Mouse (Mus musculus): Measurements from ENCODE around the gene Wnt3. TPM values are rescaled to one million over a fixed set of nuclear protein-coding genes. Genes with fewer than 3 reads are reported as not detected.

Wnt3 gene
- polyA plus RNA-seq, 1 experiment from 2014 or later = 6.6 TPM

DNA sequence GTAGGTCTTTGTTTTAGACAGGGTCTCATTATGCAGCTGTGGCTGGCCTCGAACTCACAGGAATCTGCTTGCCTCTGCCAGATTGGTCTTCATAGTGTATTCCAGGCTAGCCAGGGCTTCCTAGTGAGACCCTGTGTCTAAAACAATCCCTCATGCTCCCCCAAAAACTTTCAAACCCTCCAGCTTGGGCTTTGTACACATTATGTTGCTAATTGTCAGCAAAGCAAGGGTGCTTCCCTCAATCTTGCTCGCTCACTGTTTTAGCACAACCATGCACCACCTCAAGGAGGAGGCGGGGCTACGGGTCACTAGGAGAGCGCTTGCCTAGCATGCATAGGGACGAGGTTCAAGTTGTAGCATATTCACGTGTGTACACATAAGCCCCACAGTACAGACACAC lies 54.9 kb downstream of the Wnt3 start:
- Histone ChIP-seq H3K4me2 (no peak overlapping the region), H3K27me3 (no peaks in the 10 kb centered on the region), H3K9ac (no peak overlapping the region), H3K4me3 (replicated peaks) (no peak overlapping the region), H3K4me1 (peaks cover 25% of the 10 kb centered on the region), H3K27ac (no peak overlapping the region), H3K36me3 (replicated peaks) (peaks cover 32% of the 10 kb centered on the region), H3K9me3 (no peaks in the 10 kb centered on the region)
- WGBS = 86% methylated on average over 7 of the region's 7 CpGs
- ATAC-seq (ENCODE audit: low FRiP score) = no peak

- H3K27ac ChIP-seq = no peak overlapping the region
- no peaks in the 10 kb centered on the region for H3K9me3 ChIP-seq
- WGBS = 69% methylated on average over 4 of the region's 4 CpGs
- peaks cover 25% of the 10 kb centered on the region for H3K36me3 ChIP-seq (replicated peaks)
- H3K4me3 ChIP-seq (replicated peaks) = no peak overlapping the region
- peaks cover 25% of the 10 kb centered on the region for H3K4me1 ChIP-seq
- H3K9ac ChIP-seq = no peak overlapping the region
- no peak for ATAC-seq (ENCODE audit: low FRiP score)
- no peak overlapping the region for H3K4me2 ChIP-seq
- no peaks in the 10 kb centered on the region for H3K27me3 ChIP-seq
These were observed 56.0 kb downstream of the Wnt3 start for GRCm38 (mm10) chr11:103829956-103830355.

DNA sequence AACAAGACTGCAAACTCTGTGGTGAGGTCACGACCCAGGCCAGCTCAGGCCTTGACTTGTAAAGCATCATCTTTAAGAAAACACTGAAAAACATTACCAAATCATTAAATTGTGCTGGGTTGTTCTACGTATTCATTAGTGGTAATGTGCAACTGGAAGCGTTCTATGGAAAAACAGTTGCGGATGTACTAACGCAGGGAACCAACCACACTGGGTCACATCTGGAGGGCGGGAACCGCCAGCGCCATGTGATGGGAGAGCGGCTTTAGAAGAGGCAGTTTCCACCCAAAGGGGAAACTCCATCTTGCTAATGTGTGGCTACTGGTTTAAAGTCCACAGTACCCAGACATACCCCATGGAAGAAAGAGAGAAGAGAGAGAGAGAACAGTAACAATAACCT lies 56.5 kb downstream of the Wnt3 start:
- 71% methylated on average over 9 of the region's 9 CpGs for WGBS
- no peak overlapping the region for H3K9ac ChIP-seq
- no peak for ATAC-seq (ENCODE audit: low FRiP score)
- H3K4me3 ChIP-seq (replicated peaks) = no peak overlapping the region
- peaks cover 20% of the 10 kb centered on the region for H3K36me3 ChIP-seq (replicated peaks)
- H3K27ac ChIP-seq = no peak overlapping the region
- peaks cover 25% of the 10 kb centered on the region for H3K4me1 ChIP-seq
- H3K27me3 ChIP-seq = no peaks in the 10 kb centered on the region
- H3K4me2 ChIP-seq = no peak overlapping the region
- H3K9me3 ChIP-seq = no peaks in the 10 kb centered on the region

- no peak for ATAC-seq (ENCODE audit: low FRiP score)
- no peak overlapping the region for H3K4me3 ChIP-seq (replicated peaks)
- H3K27me3 ChIP-seq = no peaks in the 10 kb centered on the region
- H3K9ac ChIP-seq = no peak overlapping the region
- H3K4me2 ChIP-seq = no peak overlapping the region
- peaks cover 25% of the 10 kb centered on the region for H3K4me1 ChIP-seq
- peaks cover 12% of the 10 kb centered on the region; the same call in 1 of the 2 replicates for H3K36me3 ChIP-seq (replicated peaks)
- 69% methylated on average over 3 of the region's 3 CpGs for WGBS
- H3K9me3 ChIP-seq = no peaks in the 10 kb centered on the region
- no peak overlapping the region for H3K27ac ChIP-seq
These were observed 57.8 kb downstream of the Wnt3 start for GRCm38 (mm10) chr11:103831766-103832165.

GRCm38 (mm10) chr11:103832331-103832730 lies 58.4 kb downstream of the Wnt3 start:
- Histone ChIP-seq H3K4me3 (replicated peaks) (no peak overlapping the region), H3K36me3 (replicated peaks) (peaks cover 8% of the 10 kb centered on the region; the same call in 1 of the 2 replicates), H3K4me1 (peaks cover 25% of the 10 kb centered on the region), H3K27ac (no peak overlapping the region), H3K9ac (no peak overlapping the region), H3K4me2 (no peak overlapping the region), H3K27me3 (no peaks in the 10 kb centered on the region), H3K9me3 (no peaks in the 10 kb centered on the region)
- ATAC-seq (ENCODE audit: low FRiP score) = no peak
- WGBS = 82% methylated on average over 4 of the region's 4 CpGs

- H3K36me3 ChIP-seq (replicated peaks) = no peaks in the 10 kb centered on the region
- no peaks in the 10 kb centered on the region for H3K27me3 ChIP-seq
- no peaks in the 10 kb centered on the region for H3K9me3 ChIP-seq
- H3K4me1 ChIP-seq = peaks cover 22% of the 10 kb centered on the region
- no peak overlapping the region for H3K4me2 ChIP-seq
- WGBS = 91% methylated on average over 2 of the region's 2 CpGs
- H3K4me3 ChIP-seq (replicated peaks) = no peak overlapping the region
- no peak overlapping the region for H3K27ac ChIP-seq
- H3K9ac ChIP-seq = no peak overlapping the region
- ATAC-seq (ENCODE audit: low FRiP score) = no peak
These were observed 65.0 kb downstream of the Wnt3 start for GRCm38 (mm10) chr11:103838955-103839354.

DNA sequence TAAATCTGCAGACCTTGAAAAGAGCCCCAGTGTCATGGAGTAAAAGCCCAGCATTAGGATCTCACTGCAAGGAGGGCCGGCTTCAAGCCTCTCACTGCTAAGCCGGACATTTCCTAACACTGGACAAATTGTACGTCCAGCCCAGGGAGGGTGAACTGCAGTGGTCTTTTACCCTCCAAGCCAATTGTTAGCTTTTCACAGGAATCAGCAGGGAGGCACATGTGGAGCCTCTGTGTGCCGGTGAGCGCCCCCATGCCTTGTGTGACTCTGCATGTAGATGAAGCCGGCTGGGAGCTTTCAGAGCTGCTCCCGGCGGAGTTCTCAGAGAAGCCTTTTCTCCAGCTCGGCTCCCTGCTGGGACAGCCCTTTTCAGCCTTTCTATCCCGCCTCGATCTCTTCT lies 66.9 kb downstream of the Wnt3 start:
- ATAC-seq (ENCODE audit: low FRiP score) = peak; percentile 91
- peaks cover 22% of the 10 kb centered on the region for H3K4me1 ChIP-seq
- H3K36me3 ChIP-seq (replicated peaks) = peaks cover 4% of the 10 kb centered on the region; the same call in 1 of the 2 replicates
- H3K27ac ChIP-seq = peak overlapping the region; percentile 88
- no peaks in the 10 kb centered on the region for H3K9me3 ChIP-seq
- no peak overlapping the region for H3K9ac ChIP-seq
- no peaks in the 10 kb centered on the region for H3K27me3 ChIP-seq
- H3K4me2 ChIP-seq = peak overlapping the region; percentile 42
- H3K4me3 ChIP-seq (replicated peaks) = no peak overlapping the region
- under 1% methylated on average over 11 of the region's 11 CpGs for WGBS

- Histone ChIP-seq H3K27ac (no peak overlapping the region), H3K27me3 (no peaks in the 10 kb centered on the region), H3K36me3 (replicated peaks) (peaks cover 7% of the 10 kb centered on the region; the same call in 1 of the 2 replicates), H3K9ac (no peak overlapping the region), H3K9me3 (no peaks in the 10 kb centered on the region), H3K4me3 (replicated peaks) (no peak overlapping the region), H3K4me2 (no peak overlapping the region), H3K4me1 (peaks cover 13% of the 10 kb centered on the region)
- WGBS = 92% methylated on average over 11 of the region's 11 CpGs
- no peak for ATAC-seq (ENCODE audit: low FRiP score)
These were observed 74.3 kb downstream of the Wnt3 start for GRCm38 (mm10) chr11:103848287-103848686.

GRCm38 (mm10) chr11:103852590-103853283 lies 78.8 kb downstream of the Wnt3 start:
- H3K36me3 ChIP-seq (replicated peaks) = peaks cover 2% of the 10 kb centered on the region; the same call in 1 of the 2 replicates
- 40% methylated on average over 16 of the region's 16 CpGs for WGBS
- ATAC-seq (ENCODE audit: low FRiP score) = no peak
- peak overlapping the region; percentile 75 for H3K27ac ChIP-seq
- H3K4me2 ChIP-seq = no peak overlapping the region
- no peaks in the 10 kb centered on the region for H3K9me3 ChIP-seq
- no peak overlapping the region for H3K9ac ChIP-seq
- H3K27me3 ChIP-seq = peaks cover 4% of the 10 kb centered on the region; the same call in 1 of the 2 replicates
- peaks cover 28% of the 10 kb centered on the region for H3K4me1 ChIP-seq
- no peak overlapping the region for H3K4me3 ChIP-seq (replicated peaks)

DNA sequence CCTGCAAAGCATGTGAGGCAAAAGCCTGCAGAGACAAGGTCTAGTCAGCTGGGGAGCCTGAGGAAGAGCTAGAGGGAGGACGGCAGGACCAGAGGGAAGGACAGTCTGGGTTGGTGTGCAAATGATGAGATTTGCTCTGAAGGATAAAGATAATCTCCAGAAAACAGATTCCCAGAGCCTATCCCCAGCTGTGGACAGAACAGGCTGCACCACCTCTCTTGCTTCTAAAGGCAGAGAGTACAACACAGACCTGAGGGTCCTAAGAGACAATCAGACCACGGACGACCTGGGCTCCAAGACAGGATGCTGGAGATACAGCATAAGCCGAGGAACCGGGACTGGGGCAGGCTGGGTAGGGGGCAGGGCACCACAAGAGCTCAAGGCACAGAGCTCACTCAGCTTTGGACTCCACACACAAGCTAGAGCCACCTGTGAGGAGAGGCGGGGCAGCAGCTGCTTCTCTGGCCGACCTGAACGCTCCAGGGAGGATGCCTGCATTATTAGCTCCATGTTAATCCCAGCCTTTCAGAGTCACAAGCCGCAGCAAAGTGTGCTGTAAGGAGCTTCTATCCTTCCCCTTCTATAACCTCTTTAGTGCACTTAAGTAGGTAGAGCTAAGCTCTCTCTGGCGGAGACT lies 79.5 kb downstream of the Wnt3 start:
- 11% methylated on average over 10 of the region's 10 CpGs for WGBS

GRCm38 (mm10) chr11:103854294-103854693 lies 80.3 kb downstream of the Wnt3 start:
- H3K4me3 ChIP-seq (replicated peaks) = no peak overlapping the region
- no peaks in the 10 kb centered on the region for H3K9me3 ChIP-seq
- H3K36me3 ChIP-seq (replicated peaks) = peaks cover 12% of the 10 kb centered on the region
- ATAC-seq (ENCODE audit: low FRiP score) = 0 out of 2 replicates have a peak, but pooled peaks have one; percentile 53
- peak overlapping the region; percentile 17; the same call in 1 of the 2 replicates for H3K4me2 ChIP-seq
- peaks cover 4% of the 10 kb centered on the region; the same call in 1 of the 2 replicates for H3K27me3 ChIP-seq
- WGBS = 15% methylated on average over 9 of the region's 9 CpGs
- H3K4me1 ChIP-seq = peaks cover 30% of the 10 kb centered on the region
- no peak overlapping the region for H3K9ac ChIP-seq
- peak overlapping the region; percentile 75; the same call in 1 of the 2 replicates for H3K27ac ChIP-seq

More for the DNA sequence above, 79.5 kb downstream of the Wnt3 start:
- H3K9ac ChIP-seq = no peak overlapping the region
- peak overlapping the region; percentile 75 for H3K27ac ChIP-seq
- peaks cover 4% of the 10 kb centered on the region; the same call in 1 of the 2 replicates for H3K27me3 ChIP-seq
- H3K4me3 ChIP-seq (replicated peaks) = no peak overlapping the region
- peaks cover 28% of the 10 kb centered on the region for H3K4me1 ChIP-seq
- H3K36me3 ChIP-seq (replicated peaks) = peaks cover 7% of the 10 kb centered on the region
- no peak overlapping the region; the same call in 1 of the 2 replicates for H3K4me2 ChIP-seq
- no peaks in the 10 kb centered on the region for H3K9me3 ChIP-seq
- ATAC-seq (ENCODE audit: low FRiP score) = 0 out of 2 replicates have a peak, but pooled peaks have one; percentile 17

DNA sequence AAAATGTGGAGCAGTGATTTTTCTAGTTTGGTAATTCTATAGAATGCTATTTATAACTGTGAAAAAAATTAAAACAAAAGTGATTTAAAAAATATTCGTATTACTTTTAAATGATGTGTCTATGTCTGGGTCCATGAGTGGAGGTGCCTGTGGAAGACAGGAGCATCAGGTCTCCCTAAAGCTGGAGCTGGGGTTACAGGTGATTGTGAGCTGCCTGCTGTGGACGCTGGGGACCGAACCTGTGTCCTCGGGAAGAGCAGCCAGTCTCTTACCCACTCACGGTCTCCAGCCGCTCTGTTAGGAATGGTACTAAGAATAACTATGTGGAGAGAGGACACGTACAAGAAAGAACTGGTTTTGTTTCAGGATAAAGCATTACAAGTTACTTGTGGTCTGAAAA lies 82.7 kb downstream of the Wnt3 start:
- Histone ChIP-seq H3K4me2 (no peak overlapping the region), H3K4me3 (replicated peaks) (no peak overlapping the region), H3K9me3 (no peaks in the 10 kb centered on the region), H3K4me1 (peaks cover 41% of the 10 kb centered on the region), H3K27ac (no peak overlapping the region), H3K9ac (no peak overlapping the region), H3K27me3 (peaks cover 4% of the 10 kb centered on the region; the same call in 1 of the 2 replicates), H3K36me3 (replicated peaks) (peaks cover 30% of the 10 kb centered on the region)
- 90% methylated on average over 7 of the region's 7 CpGs for WGBS
- ATAC-seq (ENCODE audit: low FRiP score) = no peak

All from forebrain, embryonic 12.5 days (tissue).